Mouse (Mus musculus): Measurements from ENCODE around the gene Ltbp4. TPM values are rescaled to one million over a fixed set of nuclear protein-coding genes. Genes with fewer than 3 reads are reported as not detected.
A peak's percentile ranks its signal among the peaks of the same experiment; 100 is the strongest.

Ltbp4 gene
- total RNA-seq, 2 experiments from 2014 or later, result 41.9 to 52.7 TPM

GRCm38 (mm10) chr7:27329326-27329947 lies 8.1 kb downstream of the Ltbp4 start:
- intact Hi-C loops (cut with DNase I), result no loop called here
- DNase-seq, result peak; percentile 91

- DNase-seq, result no peak
- intact Hi-C loops (cut with DNase I), result no loop called here
Measured at GRCm38 (mm10) chr7:27328648-27329047, 8.8 kb downstream of the Ltbp4 start.

GRCm38 (mm10) chr7:27328161-27328560 lies 9.3 kb downstream of the Ltbp4 start:
- intact Hi-C loops (cut with DNase I), result no loop called here
- no peak for DNase-seq

- no peak for DNase-seq
- intact Hi-C loops (cut with DNase I), result no loop called here
Measured at GRCm38 (mm10) chr7:27327500-27327899, 10.0 kb downstream of the Ltbp4 start.

GRCm38 (mm10) chr7:27326101-27326880 lies 11.2 kb downstream of the Ltbp4 start:
- intact Hi-C loops (cut with DNase I), result no loop called here
- DNase-seq, result no peak

GRCm38 (mm10) chr7:27325697-27326096 lies 11.8 kb downstream of the Ltbp4 start:
- DNase-seq, result no peak

GRCm38 (mm10) chr7:27324928-27325327 lies 12.6 kb downstream of the Ltbp4 start:
- intact Hi-C loops (cut with DNase I), result no loop called here
- DNase-seq, result no peak

More at GRCm38 (mm10) chr7:27325697-27326096, 11.8 kb downstream of the Ltbp4 start:
- intact Hi-C loops (cut with DNase I), result no loop called here

- no peak for DNase-seq
- intact Hi-C loops (cut with DNase I), result no loop called here
Measured at GRCm38 (mm10) chr7:27324161-27324560, 13.3 kb downstream of the Ltbp4 start.

- intact Hi-C loops (cut with DNase I), result no loop called here
- DNase-seq, result no peak
Measured at GRCm38 (mm10) chr7:27323001-27323400, 14.5 kb downstream of the Ltbp4 start.

GRCm38 (mm10) chr7:27322291-27322690 lies 15.2 kb downstream of the Ltbp4 start:
- intact Hi-C loops (cut with DNase I), result no loop called here

GRCm38 (mm10) chr7:27319411-27319810 lies 18.1 kb downstream of the Ltbp4 start:
- intact Hi-C loops (cut with DNase I), result no loop called here

More at GRCm38 (mm10) chr7:27322291-27322690, 15.2 kb downstream of the Ltbp4 start:
- no peak for DNase-seq

GRCm38 (mm10) chr7:27315958-27316357 lies 21.5 kb downstream of the Ltbp4 start:
- DNase-seq, result peak; percentile 87
- intact Hi-C loops (cut with DNase I), result no loop called here

More at GRCm38 (mm10) chr7:27319411-27319810, 18.1 kb downstream of the Ltbp4 start:
- no peak for DNase-seq

GRCm38 (mm10) chr7:27314393-27314792 lies 23.1 kb downstream of the Ltbp4 start:
- no peak for DNase-seq
- intact Hi-C loops (cut with DNase I), result no loop called here

GRCm38 (mm10) chr7:27311651-27312284 lies 25.7 kb downstream of the Ltbp4 start:
- intact Hi-C loops (cut with DNase I), result no loop called here
- no peak for DNase-seq

GRCm38 (mm10) chr7:27310996-27311535 lies 26.4 kb downstream of the Ltbp4 start:
- DNase-seq, result no peak
- intact Hi-C loops (cut with DNase I), result no loop called here

- peak; percentile 91 for DNase-seq
- intact Hi-C loops (cut with DNase I), result no loop called here
Measured at GRCm38 (mm10) chr7:27310306-27310705, 27.2 kb downstream of the Ltbp4 start.

GRCm38 (mm10) chr7:27309832-27310231 lies 27.7 kb downstream of the Ltbp4 start:
- DNase-seq, result no peak
- intact Hi-C loops (cut with DNase I), result no loop called here

GRCm38 (mm10) chr7:27308821-27309549 lies 28.5 kb downstream of the Ltbp4 start:
- intact Hi-C loops (cut with DNase I), result no loop called here

GRCm38 (mm10) chr7:27307551-27307950 lies 29.9 kb downstream of the Ltbp4 start:
- intact Hi-C loops (cut with DNase I), result no loop called here
- no peak for DNase-seq

More at GRCm38 (mm10) chr7:27308821-27309549, 28.5 kb downstream of the Ltbp4 start:
- DNase-seq, result no peak

Data from left cerebral cortex, postnatal 4 days (tissue).